In genomic region chr10:128492633-128493311, GRCm38 (mm10) we compare ENCODE assay signal across 8 mouse cellular contexts. TPM values are rescaled to one million over a fixed set of nuclear protein-coding genes. Genes with fewer than 3 reads are reported as not detected.
DNase-seq lines count a peak whose midpoint lies in the region; ATAC-seq and TF ChIP-seq lines count a peak whose summit lies in the region.

No protein-coding gene starts in this region.

- 30% methylated on average over 12 of the region's 12 CpGs for WGBS in forebrain, embryonic 12.5 days

- TF ChIP-seq CTCF in layer of hippocampus, adult 2 months (conservative IDR thresholded peaks at IDR 0.05): no peak
- no peak for TF ChIP-seq CTCF in brain, embryonic 14.5 days (IDR thresholded peaks at IDR 0.05; ENCODE audit: borderline replicate concordance, extremely low read depth, insufficient read depth, insufficient read length)

- H3K4me1 ChIP-seq in forebrain, embryonic 12.5 days: peaks cover 36% of the 10 kb centered on the region
- peaks cover 79% of the 10 kb centered on the region for H3K4me1 ChIP-seq in megakaryocyte, embryonic 14.5 days

- peak overlapping the region; percentile 75 for H3K9ac ChIP-seq in forebrain, embryonic 12.5 days

- H3K4me2 ChIP-seq in forebrain, embryonic 12.5 days: peak overlapping the region; percentile 76

- peak overlapping the region; percentile 96 for H3K27ac ChIP-seq in layer of hippocampus, adult 2 months
- H3K27ac ChIP-seq in forebrain, embryonic 12.5 days: peak overlapping the region; percentile 91

- peaks cover 10% of the 10 kb centered on the region for H3K27me3 ChIP-seq in forebrain, embryonic 12.5 days
- H3K27me3 ChIP-seq in megakaryocyte, embryonic 14.5 days (replicated peaks): no peaks in the 10 kb centered on the region

- DNase-seq in layer of hippocampus, adult 2 months (ENCODE audit: low spot score in 2 of 2): peak in 1 of 2 experiments; percentile 36
- DNase-seq in layer of hippocampus, adult 8-10 months (ENCODE audit: low spot score in 2 of 2): no peak
- peak; percentile 74 for DNase-seq in brain, embryonic 14.5 days (ENCODE audit: low read depth)
- peak; percentile 61 to 68 for DNase-seq in left cerebral cortex, adult 9 months (ENCODE audit: low spot score in 2 of 2)
- peak; percentile 75 for DNase-seq in skeletal muscle tissue, adult 2 months (ENCODE audit: low read depth, low spot score)

- H3K9me3 ChIP-seq in forebrain, embryonic 12.5 days: no peaks in the 10 kb centered on the region
- no peaks in the 10 kb centered on the region for H3K9me3 ChIP-seq in megakaryocyte, embryonic 14.5 days

- peak; percentile 34 for ATAC-seq in forebrain, embryonic 12.5 days (ENCODE audit: low FRiP score)
- ATAC-seq in hematopoietic stem cell, adult 5-6 weeks (replicated peaks in 1 of 2; ENCODE audit: insufficient read depth in 1 of 2, low FRiP score in 2 of 2, low TSS enrichment in 1 of 2, low read depth in 1 of 2, poor library complexity in 2 of 2, severe bottlenecking in 2 of 2): peak; percentile 42 to 44; a peak in 3 of 4 replicates

- H3K4me3 ChIP-seq in layer of hippocampus, adult 2 months: peak overlapping the region; percentile 97
- H3K4me3 ChIP-seq in forebrain, embryonic 12.5 days (replicated peaks): peak overlapping the region; percentile 74
- H3K4me3 ChIP-seq in megakaryocyte, embryonic 14.5 days (replicated peaks): peak overlapping the region; percentile 92

- peaks cover 43% of the 10 kb centered on the region for H3K36me3 ChIP-seq in forebrain, embryonic 12.5 days (replicated peaks)
- peaks cover 59% of the 10 kb centered on the region for H3K36me3 ChIP-seq in megakaryocyte, embryonic 14.5 days (replicated peaks; ENCODE audit: low read length)

- TF ChIP-seq POLR2A in brain, embryonic 14.5 days (IDR thresholded peaks at IDR 0.05; ENCODE audit: borderline replicate concordance, extremely low read depth, insufficient read depth, insufficient read length, poor library complexity, severe bottlenecking): no peak

RNA-seq across cellular contexts. Expression of gene Myl6, which starts 1.2 kb away (rescaled TPM):
- total RNA-seq in layer of hippocampus, adult 2 months (2021): 100 to 1,000 TPM; 519 to 544 TPM
- total RNA-seq in layer of hippocampus, adult 8-10 months (2022): 100 to 1,000 TPM; 486 to 591 (median 538) TPM
- polyA plus RNA-seq in brain, embryonic 14.5 days (2012; rRNA removed): 1,007 and 1,045 TPM in 2 replicates
- polyA plus RNA-seq in forebrain, embryonic 12.5 days (2016; fragmentation: Nextera tagmentation; extraction: Ambion mirVana): 660 and 684 TPM in 2 replicates
- 988 and 1,295 TPM in 2 replicates for total RNA-seq in hematopoietic stem cell, adult 5-6 weeks (2017)
- 175 and 2,406 TPM in 2 replicates for polyA plus RNA-seq in megakaryocyte, embryonic 14.5 days (2012; ENCODE audit: insufficient read depth, low replicate concordance)

RNA-seq across cellular contexts. Expression of gene Myl6b, which starts 5.7 kb away (rescaled TPM):
- 10 to 100 TPM; 18.5 to 21.1 TPM for total RNA-seq in layer of hippocampus, adult 2 months (2021)
- 10 to 100 TPM; 18.4 to 23.6 (median 22.6) TPM for total RNA-seq in layer of hippocampus, adult 8-10 months (2022)
- polyA plus RNA-seq in brain, embryonic 14.5 days (2012; rRNA removed): 31.6 and 36.4 TPM in 2 replicates
- 2.4 and 2.7 TPM in 2 replicates for polyA plus RNA-seq in forebrain, embryonic 12.5 days (2016; fragmentation: Nextera tagmentation; extraction: Ambion mirVana)
- total RNA-seq in hematopoietic stem cell, adult 5-6 weeks (2017): 1.3 and 3.9 TPM in 2 replicates
- polyA plus RNA-seq in megakaryocyte, embryonic 14.5 days (2012; ENCODE audit: insufficient read depth, low replicate concordance): 9.5 and 15.9 TPM in 2 replicates

RNA-seq across cellular contexts. Expression of gene Esyt1, which starts 32.9 kb away (rescaled TPM):
- total RNA-seq in layer of hippocampus, adult 2 months (2021): 1 to 10 TPM; 5.5 TPM
- total RNA-seq in layer of hippocampus, adult 8-10 months (2022): 10 to 100 TPM in 2 of 4 experiments, 1 to 10 TPM in 2; 7.0 to 11.5 (median 9.3) TPM
- 15.4 and 20.1 TPM in 2 replicates for polyA plus RNA-seq in brain, embryonic 14.5 days (2012; rRNA removed)
- 11.2 and 13.8 TPM in 2 replicates for polyA plus RNA-seq in forebrain, embryonic 12.5 days (2016; fragmentation: Nextera tagmentation; extraction: Ambion mirVana)
- total RNA-seq in hematopoietic stem cell, adult 5-6 weeks (2017): 70.7 and 75.9 TPM in 2 replicates
- polyA plus RNA-seq in megakaryocyte, embryonic 14.5 days (2012; ENCODE audit: insufficient read depth, low replicate concordance): 48.5 and 62.5 TPM in 2 replicates

RNA-seq across cellular contexts. Expression of gene Smarcc2, which starts 33.7 kb away (rescaled TPM):
- total RNA-seq in layer of hippocampus, adult 2 months (2021): 100 to 1,000 TPM; 246 to 255 TPM
- total RNA-seq in layer of hippocampus, adult 8-10 months (2022): 100 to 1,000 TPM; 238 to 267 (median 258) TPM
- 377 and 390 TPM in 2 replicates for polyA plus RNA-seq in brain, embryonic 14.5 days (2012; rRNA removed)
- polyA plus RNA-seq in forebrain, embryonic 12.5 days (2016; fragmentation: Nextera tagmentation; extraction: Ambion mirVana): 189 and 210 TPM in 2 replicates
- total RNA-seq in hematopoietic stem cell, adult 5-6 weeks (2017): 83.2 and 92.7 TPM in 2 replicates
- polyA plus RNA-seq in megakaryocyte, embryonic 14.5 days (2012; ENCODE audit: insufficient read depth, low replicate concordance): 86.7 and 138 TPM in 2 replicates

RNA-seq across cellular contexts. Expression of gene Zc3h10, which starts 54.8 kb away (rescaled TPM):
- 10 to 100 TPM; 12.2 to 14.3 TPM for total RNA-seq in layer of hippocampus, adult 2 months (2021)
- 10 to 100 TPM; 12.7 to 17.0 (median 15.2) TPM for total RNA-seq in layer of hippocampus, adult 8-10 months (2022)
- polyA plus RNA-seq in brain, embryonic 14.5 days (2012; rRNA removed): 19.3 and 23.1 TPM in 2 replicates
- polyA plus RNA-seq in forebrain, embryonic 12.5 days (2016; fragmentation: Nextera tagmentation; extraction: Ambion mirVana): 19.9 and 20.5 TPM in 2 replicates
- 13.9 and 16.3 TPM in 2 replicates for total RNA-seq in hematopoietic stem cell, adult 5-6 weeks (2017)
- polyA plus RNA-seq in megakaryocyte, embryonic 14.5 days (2012; ENCODE audit: insufficient read depth, low replicate concordance): 21.5 and 24.2 TPM in 2 replicates

Comparison
In these comparisons a context has a peak if more than half of its experiments do, and no peak if none do; other contexts are left out.
1. DNase-seq: peak in brain, embryonic 14.5 days (single experiment), left cerebral cortex, adult 9 months (2 of 2) and skeletal muscle tissue, adult 2 months (single experiment); none in layer of hippocampus, adult 8-10 months (0 of 2).
2. Peak in every context shown above with its lines, with median percentiles within 50 percentile points of each other: H3K4me3 ChIP-seq.